Mouse (Mus musculus): ENCODE data around the gene Lama1.

Lama1 gene

DNA sequence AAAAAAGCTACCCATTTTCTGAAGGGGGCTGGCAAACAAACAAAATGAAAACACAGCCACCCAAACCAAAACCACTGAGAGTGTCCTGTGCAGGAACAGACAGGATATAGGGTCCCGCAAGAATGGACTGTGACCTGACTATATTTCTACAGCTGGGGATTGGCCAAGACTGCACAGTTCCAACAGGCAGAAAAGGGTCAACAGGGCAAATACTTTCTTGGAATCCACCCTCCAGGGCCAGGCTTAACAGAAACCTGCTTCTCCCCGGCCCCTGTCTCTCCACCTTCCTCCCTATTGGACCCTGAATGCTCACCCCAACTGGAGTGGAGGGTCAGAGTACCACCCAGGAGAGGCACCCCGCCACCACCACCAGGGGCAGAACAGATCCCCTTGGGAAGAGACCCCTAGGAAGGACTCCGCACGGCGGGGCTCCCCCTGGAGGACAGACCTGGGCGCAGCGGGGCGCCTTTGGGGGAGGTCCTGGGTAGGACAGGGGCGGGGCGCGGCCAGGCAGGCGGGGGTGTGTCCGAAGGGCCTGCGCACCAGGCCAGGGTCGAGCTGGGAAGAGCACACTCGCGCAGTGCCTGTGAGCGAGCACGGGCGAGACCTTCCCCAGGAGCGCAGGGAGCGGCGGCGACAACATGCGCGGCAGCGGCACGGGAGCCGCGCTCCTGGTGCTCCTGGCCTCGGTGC is at the start of gene Lama1:
Lama1 (plus strand) TSS at position 566 of the 693 bp plus-strand sequence.
- DNase-seq (ENCODE audit: low spot score) = peak; percentile 89

DNA sequence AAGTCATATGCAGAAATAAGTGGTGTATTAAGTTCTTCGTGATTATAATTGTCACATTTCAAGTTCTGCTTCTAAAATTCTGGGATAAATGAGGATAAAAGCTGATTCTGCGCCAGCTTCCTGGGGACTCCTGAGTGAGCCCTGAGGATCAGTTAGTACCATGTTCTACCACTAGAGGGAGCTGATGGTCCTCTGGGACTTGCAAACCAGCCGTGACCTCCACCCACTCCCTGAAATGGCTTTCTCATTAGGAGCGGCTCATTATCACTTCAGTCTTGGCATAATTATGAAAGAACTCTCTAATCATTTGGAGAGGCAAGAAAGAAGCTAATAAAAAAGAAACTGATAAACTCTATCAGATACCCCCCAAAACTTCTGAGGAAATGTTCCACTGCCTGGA is 45.6 kb upstream of the Lama1 start:
- DNase-seq (ENCODE audit: low spot score) = peak; percentile 87

DNA sequence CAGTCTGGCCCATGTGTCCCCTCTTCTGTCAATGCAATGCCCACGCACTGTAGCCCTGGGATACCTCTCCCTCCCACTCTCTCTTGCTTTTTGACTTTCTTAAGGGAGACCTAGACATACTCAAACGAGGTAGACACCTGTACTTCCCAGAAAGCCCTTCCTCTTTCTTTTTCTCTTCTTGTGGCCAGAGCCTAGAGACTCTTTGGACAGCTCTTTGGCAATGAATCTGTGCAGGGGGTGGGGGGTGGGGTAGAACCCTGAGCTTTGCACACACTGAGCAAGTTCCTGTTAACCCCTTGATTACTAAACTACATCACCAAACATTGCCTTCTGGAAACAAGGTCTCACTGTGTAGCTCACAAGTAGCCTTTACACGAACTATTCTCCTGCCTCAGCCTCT is 32.8 kb upstream of the Lama1 start:
- DNase-seq (ENCODE audit: low spot score) = no peak

DNA sequence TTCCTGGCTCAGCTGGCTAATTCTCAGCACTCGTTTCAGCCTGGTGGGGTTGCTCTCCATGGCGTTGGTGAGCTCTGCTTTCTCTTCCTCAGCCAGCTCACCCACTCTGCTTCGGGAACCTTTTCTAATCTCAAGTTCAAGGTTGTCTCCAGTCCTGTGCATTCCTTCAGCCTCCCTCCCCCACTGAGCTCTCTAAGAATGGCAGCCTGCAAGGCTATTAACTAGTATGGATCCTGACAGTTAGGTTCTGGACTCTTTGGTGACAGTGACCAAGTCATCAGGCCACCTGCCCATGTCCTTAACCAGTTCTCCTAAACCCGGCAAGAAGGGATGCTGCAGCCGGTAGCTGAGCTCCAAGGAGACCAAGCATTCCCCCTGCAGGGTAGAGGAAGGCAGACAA is 30.1 kb upstream of the Lama1 start:
- DNase-seq (ENCODE audit: low spot score) = no peak

DNA sequence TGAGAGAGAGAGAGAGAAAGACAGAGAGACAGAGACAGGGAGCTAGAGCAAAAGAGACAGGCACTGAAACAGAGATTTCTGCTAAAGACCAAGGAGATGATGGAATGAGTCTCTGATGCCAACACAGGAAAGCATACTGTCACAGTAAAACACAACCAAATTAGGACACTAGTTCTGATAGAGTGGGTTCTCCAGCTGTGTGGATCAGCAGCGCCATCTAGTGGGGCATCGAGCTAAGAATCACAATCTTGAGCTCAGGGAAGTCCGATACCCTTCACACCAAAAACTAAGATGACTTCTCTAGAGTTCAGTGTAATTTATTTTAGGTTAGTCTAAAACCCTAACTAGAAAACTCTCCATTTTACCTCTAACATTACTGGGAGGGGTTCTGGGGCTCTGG is 29.1 kb upstream of the Lama1 start:
- peak; percentile 90 for DNase-seq (ENCODE audit: low spot score)

DNA sequence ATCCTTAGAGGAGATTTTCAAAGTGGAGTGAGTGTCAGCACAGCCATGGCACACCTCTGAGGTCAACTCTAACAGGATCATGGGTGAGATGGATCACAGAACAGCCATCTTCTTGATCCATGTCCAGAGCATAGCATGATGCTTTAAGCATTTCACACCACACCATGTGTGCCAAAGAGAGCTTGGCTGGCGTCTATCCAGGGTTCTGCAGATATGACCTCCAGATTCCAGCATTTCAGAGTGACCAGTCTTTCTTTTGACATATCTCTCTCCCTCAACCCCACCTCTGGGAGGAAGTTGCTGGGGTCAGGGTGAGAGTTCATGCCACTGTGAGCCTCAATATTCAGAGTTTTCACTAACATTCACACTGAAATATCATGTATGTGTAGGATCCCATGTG is 18.5 kb upstream of the Lama1 start:
- no peak for DNase-seq (ENCODE audit: low spot score)

DNA sequence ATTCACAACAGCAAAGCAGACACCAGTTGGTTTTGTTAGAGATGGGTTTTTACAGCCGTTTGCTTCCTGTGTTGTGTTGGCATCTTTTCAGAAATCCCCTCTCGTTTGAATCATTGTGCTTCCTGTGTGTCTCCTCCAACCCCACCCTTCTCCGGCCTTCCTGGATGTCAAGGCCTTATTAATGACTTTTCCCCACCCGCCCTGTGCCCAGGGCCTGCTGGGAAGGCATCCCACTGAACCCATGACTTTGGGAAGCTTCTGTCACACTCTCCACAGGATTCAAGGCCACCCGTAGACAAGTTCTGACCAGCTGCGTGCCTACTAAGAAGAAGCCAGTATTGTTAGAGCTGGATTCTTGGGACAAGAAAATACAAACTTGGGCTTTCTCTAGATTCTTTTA is 16.0 kb upstream of the Lama1 start:
- no peak for DNase-seq (ENCODE audit: low spot score)

DNA sequence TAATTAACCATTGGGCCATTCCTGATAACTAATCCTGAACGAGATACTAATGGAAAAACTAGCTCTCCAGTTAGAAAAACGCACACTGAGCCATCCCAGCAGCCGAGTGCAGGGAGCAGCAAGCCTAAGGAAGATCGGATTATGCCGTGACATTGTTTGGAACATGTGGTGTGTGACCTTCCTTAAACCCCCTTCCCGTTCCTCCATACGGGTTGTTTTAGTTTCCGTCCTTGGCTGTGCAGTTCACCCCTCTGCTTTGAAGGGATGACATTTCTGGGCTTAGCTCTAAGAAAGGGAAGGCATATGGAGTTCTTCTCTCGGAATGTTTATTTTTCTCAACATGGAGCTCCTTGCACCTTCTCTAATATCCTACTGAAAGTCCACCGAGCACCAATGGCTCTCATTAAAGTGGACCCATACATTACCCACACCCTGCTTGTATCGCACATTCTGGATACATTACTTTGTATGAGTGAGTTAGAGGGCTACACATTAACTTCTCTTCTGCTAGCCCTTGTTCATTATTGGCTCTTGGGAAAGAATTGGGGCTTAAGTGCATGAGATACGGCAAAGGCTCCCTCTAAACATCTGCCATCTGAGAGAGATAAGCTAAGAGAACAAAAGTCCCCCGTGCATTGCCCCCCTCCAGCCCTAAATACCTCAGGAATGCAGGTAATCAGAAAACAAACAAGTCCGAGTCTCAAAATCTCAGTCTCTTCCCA is 11.9 kb upstream of the Lama1 start:
- DNase-seq (ENCODE audit: low spot score) = peak; percentile 81

DNA sequence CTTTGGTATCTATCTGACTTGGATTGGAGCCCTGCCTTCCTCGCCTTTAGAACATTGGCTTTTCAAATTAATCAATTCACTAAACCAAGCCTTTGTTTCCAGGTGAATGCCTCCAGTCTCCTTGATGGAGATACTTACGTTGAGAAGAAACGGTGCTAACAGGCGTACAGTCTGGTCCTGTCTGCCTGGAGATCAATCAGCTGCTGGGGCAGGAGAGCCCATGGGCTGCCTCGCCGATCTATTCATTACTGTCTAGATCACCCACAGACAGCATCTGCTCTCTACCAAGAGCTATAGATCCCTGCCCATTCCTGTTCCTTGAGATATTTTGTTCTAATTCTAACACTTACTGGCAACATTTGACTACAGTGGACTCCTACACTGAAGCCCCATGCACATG is 9.6 kb upstream of the Lama1 start:
- no peak for DNase-seq (ENCODE audit: low spot score)

DNA sequence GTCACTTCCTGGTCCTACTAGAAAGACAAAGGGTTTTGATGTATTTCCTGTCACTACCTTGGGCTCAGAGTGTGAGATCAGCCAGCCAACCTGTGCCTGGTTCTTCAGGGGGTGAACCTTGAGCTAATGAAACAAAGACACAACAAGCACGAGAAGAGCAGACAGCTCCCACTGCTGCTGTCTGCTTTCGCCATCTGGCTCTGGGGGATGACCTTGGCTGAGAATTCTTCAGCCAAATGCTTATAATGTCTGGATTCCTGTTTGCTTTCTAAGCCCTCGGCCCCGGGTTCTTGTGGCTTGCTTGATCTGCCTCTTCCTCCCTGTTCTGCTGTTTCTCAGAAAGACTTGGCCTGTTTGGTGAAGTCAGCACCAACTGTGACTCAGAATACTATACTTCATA is 6.4 kb upstream of the Lama1 start:
- no peak for DNase-seq (ENCODE audit: low spot score)

DNA sequence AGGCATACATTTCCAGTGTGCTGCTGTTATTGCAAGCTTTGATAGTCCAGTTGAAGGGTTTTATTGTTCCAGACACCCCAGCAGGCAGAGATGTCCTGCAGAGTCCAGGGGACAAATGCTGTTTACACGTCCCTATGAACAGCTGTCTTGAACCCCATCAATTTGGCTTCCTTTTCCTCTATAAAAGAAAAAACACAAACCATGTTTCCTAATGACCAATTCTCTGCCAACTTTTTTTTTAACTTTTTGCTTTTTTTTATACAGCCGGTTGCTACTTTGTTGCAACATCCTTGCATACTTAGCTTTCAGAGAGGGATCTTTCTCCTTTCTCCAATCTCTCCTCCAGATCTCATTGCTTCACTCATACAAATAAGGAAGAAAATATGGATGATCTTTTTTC is 4.4 kb upstream of the Lama1 start:
- DNase-seq (ENCODE audit: low spot score) = no peak

DNA sequence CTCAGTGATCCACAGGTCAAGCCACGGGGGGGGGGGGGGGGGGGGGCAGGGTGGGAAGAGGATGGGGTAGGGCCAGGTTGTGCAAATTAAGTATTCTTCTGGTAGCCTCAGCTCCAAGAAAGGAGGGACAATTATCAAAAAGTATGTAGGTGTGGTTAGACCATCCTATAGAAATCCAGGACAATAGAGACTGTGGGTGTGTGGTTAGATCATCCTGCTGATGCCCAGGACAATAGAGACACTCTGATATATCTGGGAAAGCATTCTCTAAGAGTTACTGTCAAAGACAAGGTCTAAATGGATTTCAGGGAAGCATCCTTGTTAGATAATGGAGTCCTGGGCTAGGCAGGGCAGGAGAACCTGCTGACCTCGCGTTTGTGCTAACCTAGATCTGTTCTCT is 3.2 kb upstream of the Lama1 start:
- no peak for DNase-seq (ENCODE audit: low spot score)

DNA sequence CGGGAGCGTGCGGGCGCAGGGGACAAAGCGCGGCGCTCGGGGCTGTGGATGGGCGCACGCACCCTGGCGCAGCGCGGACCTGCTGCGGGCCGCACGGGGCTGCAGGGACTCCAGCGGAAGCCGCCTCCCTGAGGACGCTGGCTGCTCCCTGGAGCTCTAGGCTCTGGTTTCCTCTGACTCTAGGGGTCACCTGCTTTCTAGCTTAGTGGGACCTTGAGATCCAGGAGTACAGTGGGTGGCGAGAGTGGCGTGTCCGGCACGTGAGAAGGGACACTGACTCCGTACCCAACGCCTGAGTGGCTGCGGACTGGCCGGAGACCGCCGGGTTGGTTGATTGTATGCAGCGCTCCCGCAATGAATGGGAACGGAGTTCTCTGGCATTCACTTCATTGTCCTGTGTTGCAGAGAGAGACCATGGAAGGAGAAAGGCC is 417 bp downstream of the Lama1 start:
- peak; percentile 75 for DNase-seq (ENCODE audit: low spot score)

DNA sequence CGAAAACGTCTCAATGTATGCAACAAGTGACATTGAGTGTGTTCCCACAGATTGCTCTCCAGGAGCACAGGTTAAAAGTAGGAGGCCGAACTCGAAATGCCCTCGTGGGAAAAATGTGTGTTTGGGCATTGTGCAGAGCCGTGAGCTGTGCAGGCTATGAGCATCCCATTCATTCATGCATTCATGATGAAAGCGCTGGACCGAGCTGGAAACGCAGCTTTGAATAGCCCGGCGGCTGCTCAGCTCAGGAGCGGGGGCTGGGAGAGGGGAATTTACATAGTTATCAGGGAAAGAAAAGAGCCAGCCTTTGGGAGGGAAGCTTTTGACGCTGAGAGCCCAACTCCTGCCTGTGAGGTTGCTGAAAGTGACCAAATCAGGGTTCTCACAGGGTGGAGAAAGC is 1.2 kb downstream of the Lama1 start:
- DNase-seq (ENCODE audit: low spot score) = peak; percentile 85

DNA sequence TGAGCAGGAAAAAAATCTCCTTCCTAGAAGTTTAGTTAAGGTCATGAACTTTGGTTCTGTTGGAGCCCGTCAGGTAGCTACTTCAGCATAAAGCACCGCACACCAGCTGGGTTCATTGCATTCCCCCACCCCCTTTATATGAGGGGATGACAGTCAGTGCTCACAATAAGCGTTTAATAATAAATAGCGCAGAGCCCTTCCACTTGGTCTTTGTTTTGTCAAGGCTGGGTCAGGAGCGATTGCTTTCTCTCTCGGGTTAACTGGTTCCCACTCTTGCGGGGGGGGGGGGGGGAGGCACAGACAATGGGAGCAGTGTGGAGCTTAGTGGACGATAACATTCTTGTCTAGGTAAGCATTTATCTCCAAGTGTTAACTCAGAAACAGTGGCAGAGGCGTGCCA is 4.7 kb downstream of the Lama1 start:
- no peak for DNase-seq (ENCODE audit: low spot score)

DNA sequence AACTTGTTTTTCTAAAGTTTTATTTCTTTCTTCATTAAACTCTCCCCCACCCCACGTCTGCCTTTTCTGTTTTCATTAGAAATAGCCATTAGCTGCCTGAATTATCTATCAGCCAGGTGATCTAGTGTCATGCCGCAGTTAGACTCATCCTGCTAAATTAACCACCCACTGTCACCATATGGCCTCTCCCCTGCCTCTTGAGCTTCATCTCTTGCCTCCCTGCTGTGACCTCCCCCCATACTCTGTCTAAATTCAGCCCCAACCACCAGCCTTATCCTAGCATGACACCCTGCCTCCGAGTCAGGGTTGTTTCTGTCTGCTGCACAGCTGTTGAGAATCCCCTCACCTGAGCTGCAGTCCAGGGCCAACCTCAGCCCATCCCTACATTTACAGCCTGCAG is 5.9 kb downstream of the Lama1 start:
- no peak for DNase-seq (ENCODE audit: low spot score)

DNA sequence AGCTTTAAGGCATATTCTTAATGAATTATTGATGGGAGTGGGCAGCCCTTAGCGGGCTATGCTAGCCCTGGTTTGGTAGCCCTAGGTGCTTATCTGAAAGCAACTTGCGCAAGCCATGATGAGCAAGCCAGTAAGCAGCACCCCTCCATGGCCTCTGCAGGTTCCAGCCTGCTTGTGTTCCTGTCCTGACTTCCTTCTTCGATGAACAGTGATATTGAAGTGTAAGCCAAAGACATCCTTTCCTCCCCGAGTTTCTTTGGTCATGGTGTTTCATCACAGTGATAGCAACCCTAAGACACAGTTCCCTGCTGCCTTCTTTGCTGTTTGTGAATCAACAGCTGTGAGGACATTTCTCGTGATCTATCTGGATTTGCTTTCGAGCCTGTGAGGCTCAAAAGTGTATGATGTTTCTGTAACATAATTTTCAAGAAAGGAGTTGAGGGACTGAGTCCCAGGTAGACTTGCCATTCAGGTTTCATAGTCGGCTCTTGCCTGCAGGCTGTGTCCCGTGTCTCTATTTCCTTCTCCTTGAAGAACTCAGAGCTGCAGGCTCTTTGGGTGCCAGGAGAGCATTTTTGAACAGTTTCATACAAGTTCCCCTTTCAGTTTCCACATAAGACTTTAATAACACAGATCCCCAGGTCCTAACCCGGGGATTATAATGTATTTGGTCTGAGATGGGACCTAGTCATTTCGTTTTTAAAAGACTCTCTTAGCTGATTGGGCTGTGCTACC is 8.1 kb downstream of the Lama1 start:
- no peak for DNase-seq (ENCODE audit: low spot score)

DNA sequence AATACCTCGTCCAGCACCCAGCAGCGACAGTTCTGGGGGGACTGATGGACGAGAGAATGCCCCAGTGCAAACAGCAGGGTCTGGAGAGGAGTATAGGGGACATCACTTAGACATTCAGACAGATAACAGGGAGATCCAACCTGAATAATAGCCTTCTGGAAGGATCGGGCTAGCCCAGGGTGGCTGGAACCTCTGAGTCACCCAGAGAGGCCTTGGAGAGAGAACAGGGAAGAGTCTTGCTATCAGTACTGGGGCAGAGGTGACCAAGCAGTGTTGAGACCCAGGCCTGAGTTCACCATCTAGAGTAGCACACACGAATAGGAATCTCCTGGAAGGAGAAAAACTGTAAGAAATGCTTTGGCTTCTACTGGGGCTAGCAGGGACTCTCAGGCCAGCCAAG is 9.3 kb downstream of the Lama1 start:
- DNase-seq (ENCODE audit: low spot score) = no peak

DNA sequence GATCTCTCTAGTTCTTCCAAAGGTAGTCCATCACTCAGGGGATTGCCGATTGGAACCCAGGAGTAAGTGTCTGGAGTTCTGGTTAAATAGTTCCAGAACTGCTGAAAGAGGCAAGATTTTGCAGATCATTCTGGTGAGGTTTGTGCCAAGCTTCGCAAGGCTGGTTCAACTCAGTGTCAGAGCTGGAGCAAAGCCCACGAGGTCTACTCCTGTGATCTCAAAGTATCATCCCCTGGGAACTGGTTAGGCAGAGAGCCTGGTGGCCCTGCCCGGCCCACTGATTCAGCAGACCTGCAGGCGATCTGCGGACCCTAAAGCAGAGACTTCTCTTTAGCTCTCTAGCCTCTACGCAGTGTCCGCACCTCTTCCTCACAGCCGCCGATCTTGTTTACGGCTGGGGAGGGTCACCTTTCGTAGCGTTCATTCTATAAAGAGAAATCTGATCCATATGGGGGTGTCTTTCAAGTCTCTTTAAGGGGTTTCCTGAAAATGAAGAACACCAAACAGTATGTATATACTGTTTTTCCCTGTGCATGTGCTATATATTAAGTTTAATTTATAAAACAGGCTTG is 10.8 kb downstream of the Lama1 start:
- no peak for DNase-seq (ENCODE audit: low spot score)

DNA sequence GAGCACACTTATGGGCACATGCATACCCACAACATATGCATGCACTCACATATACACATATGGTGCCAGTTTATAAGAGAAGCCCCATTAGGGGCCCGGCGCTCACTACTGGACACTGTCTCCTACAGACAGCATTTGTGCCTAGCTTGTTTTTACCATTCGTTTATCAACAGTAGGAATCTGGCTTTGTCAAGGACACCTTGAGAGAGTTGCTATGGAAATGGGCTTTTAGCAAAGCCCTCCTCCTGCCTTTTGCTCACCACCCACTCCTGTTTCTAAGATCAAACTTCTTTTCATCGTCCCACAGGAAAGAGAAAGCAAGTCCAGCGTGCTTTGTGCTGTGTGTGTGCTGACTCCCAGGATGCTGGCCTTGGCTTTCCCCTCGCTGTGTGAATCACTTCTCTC is 13.3 kb downstream of the Lama1 start:
- no peak for DNase-seq (ENCODE audit: low spot score)

DNA sequence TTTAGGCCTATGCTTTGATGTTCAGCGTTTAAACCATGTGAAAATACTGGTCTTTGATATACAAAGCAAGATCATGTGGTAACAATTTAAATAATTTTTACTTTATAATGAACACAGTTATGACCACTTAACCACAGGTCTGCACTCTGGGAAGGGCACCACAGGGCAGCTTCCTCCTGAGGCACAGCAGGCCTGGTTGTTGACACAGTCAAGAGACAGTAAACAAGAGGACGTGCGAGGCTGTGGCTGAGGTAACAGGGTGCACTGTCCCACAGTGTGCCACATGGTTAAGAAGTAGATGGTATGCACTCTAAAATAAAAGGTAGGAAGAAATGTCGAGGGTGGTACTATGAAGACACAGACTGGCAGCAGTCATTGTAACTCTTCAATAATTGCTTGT is 14.3 kb downstream of the Lama1 start:
- no peak for DNase-seq (ENCODE audit: low spot score)

DNA sequence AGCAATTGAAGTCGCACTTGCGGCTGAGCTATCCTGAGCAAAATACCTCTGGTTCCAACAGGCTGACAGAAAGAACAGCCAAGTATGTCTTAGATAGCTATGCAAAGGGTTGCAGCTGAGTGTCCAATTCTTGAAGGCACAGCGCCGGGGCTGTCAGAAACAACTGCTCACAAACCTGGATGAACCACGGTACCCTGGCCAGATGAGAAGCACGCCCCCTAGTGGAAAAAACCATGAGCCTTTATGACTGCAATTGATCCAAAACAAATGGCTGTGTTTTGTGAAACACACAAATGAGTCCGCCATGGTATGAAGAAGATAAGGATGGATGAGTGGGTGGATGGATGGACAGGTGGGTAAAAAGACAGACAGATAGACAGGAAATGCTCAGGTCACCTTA is 15.9 kb downstream of the Lama1 start:
- DNase-seq (ENCODE audit: low spot score) = no peak

DNA sequence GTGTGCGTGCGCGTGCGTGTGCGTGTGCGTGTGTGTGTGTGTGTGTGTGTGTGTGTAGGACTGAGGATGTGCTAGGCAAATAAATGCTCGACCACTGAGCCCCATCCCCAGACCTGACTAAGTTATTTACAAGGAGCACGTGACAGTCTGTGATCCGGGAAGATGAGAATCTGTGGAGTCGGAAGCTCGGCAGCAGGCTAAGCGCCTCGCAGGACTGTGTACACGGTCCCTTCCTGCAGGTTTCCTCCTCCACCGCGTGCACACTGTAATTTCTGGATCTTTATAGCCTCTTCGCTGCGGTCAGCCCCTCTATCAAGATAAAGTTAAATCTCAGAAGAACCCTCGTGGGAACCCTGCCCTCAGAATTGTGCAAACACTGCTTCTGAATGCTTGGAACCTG is 18.4 kb downstream of the Lama1 start:
- DNase-seq (ENCODE audit: low spot score) = no peak
